Mouse (Mus musculus): ENCODE data around the gene Cdk14. TPM values are rescaled to one million over a fixed set of nuclear protein-coding genes. Genes with fewer than 3 reads are reported as not detected.

Cdk14 gene
- total and polyA plus RNA-seq, 2 experiments from 2014 or later = 53.0 to 63.9 TPM

GRCm38 (mm10) chr5:5208016-5208415 lies 212.1 kb downstream of the Cdk14 start:
- TF ChIP-seq CTCF (IDR thresholded peaks at IDR 0.05; ENCODE audit: low read depth) = no peak
- Histone ChIP-seq H3K27ac (no peak overlapping the region), H3K4me2 (ENCODE audit: low read depth, low read length) (no peak overlapping the region), H3K4me3 (ENCODE audit: low read length) (no peak overlapping the region), H3K27me3 (ENCODE audit: insufficient read depth, low read length) (no peaks in the 10 kb centered on the region), H3K36me3 (ENCODE audit: insufficient read depth, low read length) (no peaks in the 10 kb centered on the region), H3K9me3 (ENCODE audit: low read length) (no peaks in the 10 kb centered on the region), H3K4me1 (ENCODE audit: insufficient read depth, low read length) (no peaks in the 10 kb centered on the region), H3K9ac (replicated peaks; ENCODE audit: low read length) (no peak overlapping the region)
- DNase-seq (ENCODE audit: low spot score) (no peak), ATAC-seq (no peak)
- WGBS = 65% methylated on average over 4 of the region's 4 CpGs

- ATAC-seq = no peak
- H3K27me3 ChIP-seq (ENCODE audit: insufficient read depth, low read length) = no peaks in the 10 kb centered on the region
- TF ChIP-seq CTCF (IDR thresholded peaks at IDR 0.05; ENCODE audit: low read depth) = no peak
- WGBS = 37% methylated on average over 9 of the region's 9 CpGs
- no peak overlapping the region for H3K9ac ChIP-seq (replicated peaks; ENCODE audit: low read length)
- H3K4me2 ChIP-seq (ENCODE audit: low read depth, low read length) = no peak overlapping the region
- no peaks in the 10 kb centered on the region for H3K9me3 ChIP-seq (ENCODE audit: low read length)
- no peak overlapping the region for H3K4me3 ChIP-seq (ENCODE audit: low read length)
- peak; percentile 32 for DNase-seq (ENCODE audit: low spot score)
- H3K27ac ChIP-seq = no peak overlapping the region
- H3K4me1 ChIP-seq (ENCODE audit: insufficient read depth, low read length) = no peaks in the 10 kb centered on the region
- H3K36me3 ChIP-seq (ENCODE audit: insufficient read depth, low read length) = no peaks in the 10 kb centered on the region
Measured at GRCm38 (mm10) chr5:5206012-5206411, 214.1 kb downstream of the Cdk14 start.

- Histone ChIP-seq H3K27ac (no peak overlapping the region), H3K4me3 (ENCODE audit: low read length) (no peak overlapping the region), H3K9me3 (ENCODE audit: low read length) (no peaks in the 10 kb centered on the region), H3K36me3 (ENCODE audit: insufficient read depth, low read length) (no peaks in the 10 kb centered on the region), H3K9ac (replicated peaks; ENCODE audit: low read length) (no peak overlapping the region), H3K4me2 (ENCODE audit: low read depth, low read length) (no peak overlapping the region), H3K27me3 (ENCODE audit: insufficient read depth, low read length) (no peaks in the 10 kb centered on the region), H3K4me1 (ENCODE audit: insufficient read depth, low read length) (no peaks in the 10 kb centered on the region)
- WGBS = 93% methylated on average over 5 of the region's 5 CpGs
- TF ChIP-seq CTCF (IDR thresholded peaks at IDR 0.05; ENCODE audit: low read depth) = no peak
- ATAC-seq = no peak
- DNase-seq (ENCODE audit: low spot score) = no peak
Measured at GRCm38 (mm10) chr5:5194562-5195221, 225.4 kb downstream of the Cdk14 start.

GRCm38 (mm10) chr5:5189590-5189989 lies 230.5 kb downstream of the Cdk14 start:
- ATAC-seq = no peak
- Histone ChIP-seq H3K36me3 (ENCODE audit: insufficient read depth, low read length) (no peaks in the 10 kb centered on the region), H3K9me3 (ENCODE audit: low read length) (no peaks in the 10 kb centered on the region), H3K4me1 (ENCODE audit: insufficient read depth, low read length) (no peaks in the 10 kb centered on the region), H3K9ac (replicated peaks; ENCODE audit: low read length) (no peak overlapping the region), H3K4me3 (ENCODE audit: low read length) (no peak overlapping the region), H3K27me3 (ENCODE audit: insufficient read depth, low read length) (no peaks in the 10 kb centered on the region), H3K27ac (no peak overlapping the region), H3K4me2 (ENCODE audit: low read depth, low read length) (no peak overlapping the region)
- no peak for TF ChIP-seq CTCF (IDR thresholded peaks at IDR 0.05; ENCODE audit: low read depth)
- WGBS = 80% methylated on average over 1 of the region's 1 CpGs
- no peak for DNase-seq (ENCODE audit: low spot score)

GRCm38 (mm10) chr5:5185987-5186742 lies 233.9 kb downstream of the Cdk14 start:
- Histone ChIP-seq H3K4me3 (ENCODE audit: low read length) (no peak overlapping the region), H3K27ac (no peak overlapping the region), H3K4me2 (ENCODE audit: low read depth, low read length) (no peak overlapping the region), H3K9me3 (ENCODE audit: low read length) (no peaks in the 10 kb centered on the region), H3K4me1 (ENCODE audit: insufficient read depth, low read length) (no peaks in the 10 kb centered on the region), H3K27me3 (ENCODE audit: insufficient read depth, low read length) (no peaks in the 10 kb centered on the region), H3K9ac (replicated peaks; ENCODE audit: low read length) (no peak overlapping the region), H3K36me3 (ENCODE audit: insufficient read depth, low read length) (no peaks in the 10 kb centered on the region)
- 76% methylated on average over 3 of the region's 3 CpGs for WGBS
- DNase-seq (ENCODE audit: low spot score) (no peak), ATAC-seq (no peak)
- TF ChIP-seq CTCF (IDR thresholded peaks at IDR 0.05; ENCODE audit: low read depth) = no peak

GRCm38 (mm10) chr5:5185521-5185920 lies 234.6 kb downstream of the Cdk14 start:
- Histone ChIP-seq H3K9ac (replicated peaks; ENCODE audit: low read length) (no peak overlapping the region), H3K27me3 (ENCODE audit: insufficient read depth, low read length) (no peaks in the 10 kb centered on the region), H3K4me3 (ENCODE audit: low read length) (no peak overlapping the region), H3K9me3 (ENCODE audit: low read length) (no peaks in the 10 kb centered on the region), H3K36me3 (ENCODE audit: insufficient read depth, low read length) (no peaks in the 10 kb centered on the region), H3K27ac (no peak overlapping the region), H3K4me1 (ENCODE audit: insufficient read depth, low read length) (no peaks in the 10 kb centered on the region), H3K4me2 (ENCODE audit: low read depth, low read length) (no peak overlapping the region)
- no peak for TF ChIP-seq CTCF (IDR thresholded peaks at IDR 0.05; ENCODE audit: low read depth)
- no peak for ATAC-seq
- DNase-seq (ENCODE audit: low spot score) = no peak

- Histone ChIP-seq H3K4me1 (ENCODE audit: insufficient read depth, low read length) (no peaks in the 10 kb centered on the region), H3K36me3 (ENCODE audit: insufficient read depth, low read length) (no peaks in the 10 kb centered on the region), H3K4me3 (ENCODE audit: low read length) (no peak overlapping the region), H3K4me2 (ENCODE audit: low read depth, low read length) (no peak overlapping the region), H3K9ac (replicated peaks; ENCODE audit: low read length) (no peak overlapping the region), H3K27ac (no peak overlapping the region), H3K9me3 (ENCODE audit: low read length) (no peaks in the 10 kb centered on the region), H3K27me3 (ENCODE audit: insufficient read depth, low read length) (no peaks in the 10 kb centered on the region)
- ATAC-seq = no peak
- DNase-seq (ENCODE audit: low spot score) = no peak
- 82% methylated on average over 2 of the region's 2 CpGs for whole genome bisulfite sequencing
- no peak for TF ChIP-seq CTCF (IDR thresholded peaks at IDR 0.05; ENCODE audit: low read depth)
Measured at GRCm38 (mm10) chr5:5180711-5181110, 239.4 kb downstream of the Cdk14 start.
